Mouse (Mus musculus) kidney, postnatal 36 days (tissue): ENCODE data around the gene Tbcc.
A peak's percentile ranks its signal among the peaks of the same experiment; 100 is the strongest.

Experiments used
- DNase-seq, 2 experiments: peaks; one replicate each; pipeline ENCODE4 v3.0.0; 2021 to 2022; ENCODE audit warnings: mixed read lengths in 2 of 2

Gene Tbcc

DNA sequence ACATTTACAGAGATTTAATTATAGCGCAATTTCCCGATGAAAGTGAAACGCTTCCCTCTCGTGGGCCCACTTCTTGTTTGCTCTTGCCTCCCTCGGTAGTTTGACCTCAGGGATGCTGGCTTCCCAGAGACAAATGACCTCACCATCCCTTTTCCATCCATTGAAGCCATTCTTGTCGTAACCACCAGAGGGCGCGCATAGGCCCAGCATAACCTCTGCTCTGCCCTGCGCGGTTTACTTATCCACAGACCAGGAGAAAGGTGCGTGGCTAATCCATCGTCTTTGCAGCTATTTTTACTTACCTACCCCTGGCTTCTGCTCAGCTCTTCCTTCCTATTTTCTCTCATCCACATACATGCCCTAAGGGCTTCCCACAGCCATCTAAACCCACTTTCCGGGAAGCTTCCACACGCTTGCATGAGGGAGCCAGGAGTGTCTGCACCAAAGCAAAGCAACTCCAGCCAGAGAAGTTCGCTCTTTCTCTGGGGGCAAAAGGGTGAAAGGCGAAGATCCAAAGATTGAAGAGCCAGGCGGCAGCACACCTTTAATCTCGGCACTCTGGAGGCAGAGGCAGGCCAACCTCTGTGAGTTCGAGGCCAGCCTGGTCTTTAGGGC, 13.5 kb downstream of the Tbcc start:
- peak; percentile 81 to 89 for DNase-seq

DNA sequence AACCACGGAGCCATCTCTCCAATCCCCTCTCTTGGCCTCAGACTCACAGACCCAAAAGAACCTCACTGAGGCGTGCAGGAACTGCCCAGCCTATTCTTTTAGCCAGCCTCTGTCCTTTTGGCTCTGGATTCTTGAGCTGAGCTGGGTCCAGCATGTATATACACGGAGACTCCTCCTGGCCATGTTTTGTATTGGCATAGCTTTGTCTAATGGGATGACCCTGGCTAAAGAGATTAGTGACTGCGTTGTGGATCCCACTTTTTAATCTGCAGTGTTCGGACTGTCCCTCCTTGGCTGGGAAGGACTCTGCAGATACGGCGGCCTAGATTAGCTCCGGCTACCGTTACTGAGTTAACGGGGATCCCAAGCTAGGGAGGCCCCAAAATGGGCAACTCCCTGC, 19.7 kb downstream of the Tbcc start, which contains the start of gene Prph2:
Gene Prph2 (plus strand): TSS at position 274 of the 400 bp plus-strand sequence.
- no peak for DNase-seq

DNA sequence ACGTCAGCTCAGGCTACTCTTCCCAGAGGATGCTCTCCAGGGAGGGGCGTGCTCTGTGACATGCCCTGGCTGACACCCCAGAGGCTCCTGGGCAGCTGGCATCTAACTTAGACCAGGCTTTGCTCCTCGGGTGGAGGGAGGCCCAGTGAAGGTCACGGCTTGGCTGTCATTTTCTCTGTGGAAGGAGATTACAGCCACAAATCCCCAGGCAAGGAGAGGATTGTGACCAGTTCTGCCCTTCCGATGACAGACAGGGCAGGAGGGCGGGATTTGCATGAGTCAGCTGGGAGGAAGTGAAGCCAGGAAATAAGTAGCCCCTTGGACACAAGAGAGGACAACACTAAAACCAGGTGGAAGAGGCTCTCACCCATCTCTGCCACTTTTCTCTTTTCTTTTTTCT, 21.8 kb downstream of the Tbcc start:
- peak in 1 of 2 experiments; percentile 28 for DNase-seq

DNA sequence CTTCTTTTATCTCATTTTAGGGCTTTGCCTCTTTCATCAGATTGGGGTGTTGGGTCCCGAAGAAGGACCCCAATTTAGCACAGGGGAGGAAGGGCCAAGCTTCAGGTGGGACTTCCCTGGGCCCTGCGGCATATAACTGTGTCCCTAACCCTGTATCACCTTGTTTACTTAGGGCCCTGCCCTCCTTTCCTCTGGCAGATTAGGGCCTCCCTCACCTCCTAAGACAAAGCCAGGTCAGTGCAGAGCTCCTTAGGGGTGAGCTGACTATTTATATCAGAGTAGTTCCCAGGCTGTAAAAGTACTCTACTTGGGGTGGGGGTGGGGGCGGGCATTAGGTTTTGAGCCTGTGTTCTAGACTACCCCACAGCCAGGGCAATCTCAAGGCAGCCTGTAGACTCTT, 24.6 kb downstream of the Tbcc start:
- no peak for DNase-seq

DNA sequence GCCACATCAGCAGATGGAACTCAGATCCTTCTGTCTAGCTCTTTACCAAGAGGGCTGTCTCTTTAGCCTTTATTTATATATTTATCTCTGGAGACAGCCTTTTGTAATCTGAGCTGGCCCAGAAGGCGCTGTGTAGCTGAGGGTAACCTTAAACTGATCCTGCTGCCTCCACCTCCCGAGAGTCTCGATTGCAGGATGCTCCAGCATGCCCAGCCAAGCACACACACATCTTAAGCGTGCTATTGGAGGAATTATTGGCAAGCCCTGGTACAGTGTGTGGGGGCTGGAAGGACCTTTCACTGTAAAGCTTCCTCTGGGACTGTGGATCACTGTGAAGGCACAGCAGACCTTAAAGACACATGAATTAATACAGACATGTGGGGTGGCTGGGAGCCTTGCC, 28.5 kb downstream of the Tbcc start:
- DNase-seq: no peak

DNA sequence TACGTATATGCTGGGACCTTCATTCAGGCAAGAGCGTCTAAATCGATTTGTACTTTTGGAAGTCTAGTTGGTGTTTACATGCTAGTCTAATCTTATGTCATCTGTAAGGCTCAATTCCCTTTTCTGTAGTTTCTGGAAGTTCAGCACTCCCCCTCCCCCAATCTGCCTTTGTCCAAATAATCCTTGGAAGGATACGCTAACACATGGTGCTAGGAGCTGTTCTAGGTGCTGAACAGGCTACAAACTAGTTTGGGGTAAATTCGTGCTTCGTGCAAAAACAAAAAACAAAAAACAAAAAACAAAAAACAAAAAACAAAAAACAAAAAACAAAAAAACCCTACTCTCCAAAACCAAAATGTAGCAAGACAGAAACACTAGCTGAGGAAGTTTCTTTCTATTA, 30.4 kb downstream of the Tbcc start:
- DNase-seq: peak in 1 of 2 experiments; percentile 27

DNA sequence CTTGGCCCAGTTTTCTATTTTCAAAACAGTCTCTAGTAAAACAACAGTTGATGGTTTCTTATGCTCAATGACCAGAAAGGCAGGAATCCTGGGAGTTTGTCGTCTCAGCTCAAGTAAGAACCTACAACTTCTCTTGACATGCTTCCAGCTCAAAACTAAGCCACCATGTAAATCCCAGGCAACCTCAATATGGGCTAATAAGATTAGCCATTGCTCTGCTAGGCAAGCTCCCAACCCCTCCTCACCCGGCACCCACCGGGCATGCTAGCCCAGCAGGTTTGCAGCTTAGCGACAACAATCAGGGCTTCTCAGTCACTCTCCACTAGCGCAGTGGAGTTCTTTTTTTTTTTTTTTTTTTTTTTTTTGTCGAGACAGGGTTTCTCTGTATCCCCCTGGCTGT, 35.7 kb downstream of the Tbcc start:
- no peak for DNase-seq

DNA sequence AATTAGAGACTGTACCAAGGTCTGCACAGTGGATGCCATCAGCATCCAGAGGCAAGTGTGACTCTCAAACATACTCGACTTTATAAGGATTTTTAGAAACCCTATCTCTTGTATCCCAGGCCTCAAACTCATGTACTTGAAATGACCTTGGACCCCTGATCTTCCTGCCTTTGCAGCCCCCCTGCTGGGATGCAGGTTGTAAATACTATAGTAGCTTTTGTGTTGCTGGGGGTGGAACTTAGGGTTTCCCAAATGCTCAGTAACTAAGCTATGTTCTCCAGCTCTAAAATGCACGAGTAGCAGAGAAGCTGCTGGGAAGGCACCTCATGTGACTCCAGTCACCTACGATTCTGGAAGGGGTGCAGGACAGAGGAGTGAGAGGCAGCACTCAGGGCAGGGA, 36.5 kb downstream of the Tbcc start:
- no peak for DNase-seq

DNA sequence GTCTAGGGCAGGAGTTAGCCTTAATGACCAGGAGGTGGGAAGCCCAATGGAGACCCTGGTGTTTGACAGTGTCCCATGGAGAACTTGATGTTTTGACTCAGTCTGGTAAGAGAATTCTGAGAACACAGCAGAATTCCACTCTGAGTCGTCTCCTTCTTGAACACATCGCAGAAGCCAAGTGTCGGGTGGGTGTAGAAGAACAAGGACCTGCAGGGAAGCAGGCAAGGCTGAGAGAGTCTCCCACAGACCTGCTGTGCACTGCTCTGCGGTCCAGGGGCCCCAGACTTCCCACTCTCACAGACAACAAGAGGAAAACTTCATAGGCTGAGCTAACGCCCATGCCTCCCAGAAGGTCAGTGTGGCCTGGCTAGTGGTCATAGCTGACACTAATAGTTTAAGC, 37.3 kb downstream of the Tbcc start:
- DNase-seq: no peak

DNA sequence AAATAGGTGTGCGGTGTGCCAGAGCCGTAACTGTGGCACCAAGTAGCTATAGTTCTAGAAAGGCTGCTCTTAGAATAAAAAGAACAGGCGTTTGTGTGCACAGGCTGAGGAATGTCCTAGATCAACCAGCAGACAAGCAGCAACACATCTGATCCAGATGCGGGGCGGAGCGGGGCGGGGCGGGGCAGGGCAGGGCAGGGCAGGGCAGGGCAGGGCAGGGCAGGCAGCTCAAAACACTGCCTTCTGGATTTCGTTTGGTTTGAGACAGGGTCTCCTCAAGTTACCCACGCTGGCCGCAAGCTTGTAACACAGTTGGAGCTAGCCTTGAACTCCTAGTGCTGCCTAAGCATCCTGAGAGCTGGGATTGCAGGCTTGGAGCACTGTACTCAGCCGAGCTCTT, 38.8 kb downstream of the Tbcc start:
- no peak for DNase-seq

DNA sequence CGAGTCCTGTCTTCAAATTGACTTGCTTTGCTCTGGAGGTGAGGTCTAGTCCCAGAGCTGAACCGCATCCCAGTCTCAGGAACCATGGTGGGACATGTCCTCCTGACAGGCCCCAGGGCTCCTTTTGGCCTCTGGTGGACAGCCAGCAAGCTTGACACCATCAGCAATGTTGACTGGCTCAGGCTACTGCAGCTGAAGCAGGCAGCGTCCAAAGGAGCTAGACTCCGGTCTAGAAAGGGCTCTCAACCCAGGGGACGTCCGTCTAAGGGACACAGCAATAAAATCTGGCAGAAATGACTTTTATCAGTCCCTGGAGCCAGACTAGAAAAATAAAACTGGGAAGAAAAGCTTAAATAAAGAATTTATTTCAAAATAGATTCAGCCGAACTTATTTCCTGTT, 39.4 kb downstream of the Tbcc start:
- peak; percentile 7 to 26 for DNase-seq

DNA sequence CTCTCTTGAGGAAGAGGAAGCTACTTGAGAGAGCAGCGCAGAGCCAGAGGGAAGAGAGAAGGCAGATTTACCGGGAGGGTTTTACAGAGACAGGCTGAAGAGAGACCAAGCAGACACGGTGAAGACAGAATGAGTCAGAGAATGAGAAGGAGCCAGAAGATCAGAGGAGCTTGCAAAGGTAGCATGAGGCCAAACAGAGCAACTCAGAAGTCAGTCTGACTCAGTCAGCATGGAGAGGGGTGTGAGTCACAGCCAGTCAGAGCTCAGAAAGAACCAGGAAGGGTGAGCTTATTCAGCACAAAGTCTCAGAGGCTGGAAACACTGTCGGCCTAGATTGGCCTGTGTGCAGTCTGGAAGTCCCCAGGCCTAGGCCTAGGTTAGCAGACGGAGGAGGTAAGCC, 42.5 kb downstream of the Tbcc start:
- DNase-seq: no peak

DNA sequence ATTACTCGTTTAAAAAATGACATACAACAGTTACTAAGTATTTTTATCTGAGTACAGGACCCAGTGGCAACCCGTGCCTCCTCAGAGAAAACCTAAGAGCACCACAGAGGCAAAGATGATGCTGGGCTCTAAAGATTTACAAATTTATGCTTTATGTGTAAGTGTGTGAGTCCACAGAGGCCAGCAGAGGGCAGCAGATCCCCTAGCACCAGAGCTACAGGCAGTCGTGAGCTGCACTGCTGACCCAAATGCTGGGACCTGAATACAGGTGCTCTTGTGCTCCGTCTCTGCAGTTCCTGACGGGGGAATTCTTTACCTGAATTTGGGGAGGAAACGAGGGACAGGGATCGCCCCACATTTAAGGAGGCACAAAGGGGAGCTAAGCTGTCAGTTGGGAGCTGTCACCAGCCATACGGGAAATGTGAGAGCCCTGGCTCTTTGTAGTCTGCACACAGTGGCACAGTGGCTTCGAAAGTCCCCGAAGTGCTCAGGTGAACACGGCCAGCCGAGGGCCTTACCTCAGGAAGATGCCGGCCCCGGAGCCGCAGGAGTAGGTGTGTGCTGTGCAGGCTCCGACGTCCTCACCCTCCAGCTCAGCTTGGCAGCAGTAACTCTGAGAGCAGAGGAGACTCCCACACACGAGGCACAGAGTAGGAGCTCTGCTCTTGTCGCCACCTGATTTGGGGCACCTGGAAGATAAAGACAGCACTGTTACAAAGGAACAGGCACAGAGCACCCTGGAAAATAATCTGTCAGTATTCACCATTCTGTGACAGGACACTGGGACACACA, 43.3 kb downstream of the Tbcc start:
- DNase-seq: peak; percentile 53 to 87

DNA sequence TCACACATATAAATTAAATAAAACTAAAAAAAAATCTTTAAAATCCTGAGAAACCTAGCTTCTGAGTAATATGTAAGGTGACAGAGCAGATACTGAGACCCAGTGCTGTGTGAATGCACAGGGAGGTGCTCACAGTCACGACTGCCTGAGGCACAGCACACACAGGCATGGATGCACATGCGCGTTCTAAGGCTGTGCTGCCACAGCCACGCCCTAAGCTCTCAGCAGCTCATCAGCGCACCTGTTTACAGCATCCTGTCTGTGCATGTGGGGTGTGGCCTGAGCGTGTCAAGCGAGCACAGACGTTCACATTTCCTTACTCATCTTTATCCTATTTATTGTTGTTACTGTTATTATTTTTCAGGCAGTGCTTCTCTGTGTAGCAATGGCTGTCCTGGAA, 50.0 kb downstream of the Tbcc start:
- DNase-seq: no peak
